Mouse (Mus musculus): ENCODE results near the gene Ttc8.

DNA sequence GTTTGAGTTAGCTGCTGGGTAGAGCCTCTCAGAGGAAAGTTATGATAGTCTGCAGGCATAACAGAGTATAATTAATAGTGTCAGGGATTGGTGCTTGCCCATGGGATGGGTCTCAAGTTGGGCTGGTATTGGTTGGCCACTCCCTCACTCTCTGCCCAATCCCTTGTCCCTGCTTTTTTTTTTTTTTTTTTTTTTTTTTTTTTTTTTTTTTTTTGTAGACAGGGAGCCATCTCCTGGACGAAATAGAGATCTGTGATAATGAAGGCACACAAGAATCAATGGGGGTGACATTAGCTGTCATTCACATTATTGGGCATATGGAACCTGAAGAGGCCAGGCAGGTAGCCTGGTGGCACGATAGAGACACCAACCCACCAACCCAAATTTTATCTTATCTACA, 79.9 kb downstream of the Ttc8 start:
- TF ChIP-seq POLR2A (IDR thresholded peaks at IDR 0.05; ENCODE audit: insufficient read depth, low read depth, low read length) (no peak), CTCF (IDR thresholded peaks at IDR 0.05; ENCODE audit: insufficient read depth, low read depth, low read length) (no peak)

Data from olfactory bulb, adult 2 months (tissue).